11 mouse cellular contexts compared by ENCODE assay signal in the genomic region with DNA sequence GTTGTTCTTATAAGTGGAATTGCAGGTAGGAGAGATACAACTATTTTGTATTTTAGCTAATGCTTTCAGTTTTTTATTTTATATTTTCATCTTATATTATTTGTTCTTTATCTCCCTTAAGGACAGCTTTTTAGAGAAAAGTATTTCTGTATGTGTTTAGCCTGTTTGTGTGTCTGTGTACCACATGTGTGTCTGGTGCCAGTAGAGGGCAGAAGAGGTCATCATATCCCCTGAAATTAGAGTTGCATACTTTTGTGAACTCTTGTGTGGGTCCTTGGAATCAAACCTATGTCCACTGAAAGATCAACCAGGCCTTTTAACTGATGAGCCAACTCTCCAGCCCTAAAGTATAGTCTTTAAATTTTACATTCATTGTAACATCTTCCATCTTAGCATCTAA. TPM values are rescaled to one million over a fixed set of nuclear protein-coding genes. Genes with fewer than 3 reads are reported as not detected.
A peak's percentile ranks its signal among the peaks of the same experiment; 100 is the strongest.
DNase-seq lines count a peak whose midpoint lies in the region; TF ChIP-seq lines count a peak whose summit lies in the region.
"Had no signal": no experiment of that assay in that cellular context is flagged by ENCODE, and none has a peak within 500 bp of the region (broad histone marks: within the 10 kb centered on the region; RNA-seq: fewer than 3 reads in every experiment).

No protein-coding gene starts in this region.

- TF ChIP-seq POLR2A in brain, embryonic 14.5 days (IDR thresholded peaks at IDR 0.05; ENCODE audit: borderline replicate concordance, extremely low read depth, insufficient read depth, insufficient read length, poor library complexity, severe bottlenecking) = no peak

- TF ChIP-seq CTCF in brain, embryonic 14.5 days (IDR thresholded peaks at IDR 0.05; ENCODE audit: borderline replicate concordance, extremely low read depth, insufficient read depth, insufficient read length) = no peak

- peak; percentile 7 for DNase-seq in kidney, adult 9 months
- no peak for DNase-seq in kidney, postnatal 36 days
- DNase-seq in 3T3-L1 (ENCODE audit: low read depth, low spot score) (peak; percentile 29), A20 (ENCODE audit: low read depth, low spot score) (peak; percentile 25)
- DNase-seq in brain, embryonic 14.5 days (ENCODE audit: low read depth) = peak; percentile 1
- no peak for DNase-seq in adrenal gland, postnatal 36 days
- no peak for DNase-seq in T-cell, adult 2 months (ENCODE audit: low spot score)
- DNase-seq: adrenal gland, adult 8-10 months; heart, adult 18-20 months; kidney, adult 11 months; liver, embryonic 13.5 days had no signal

RNA-seq across cellular contexts. Expression of a gene that starts 35.9 kb away (rescaled TPM):
- 83.3 and 90.6 TPM in 2 replicates for polyA plus RNA-seq in brain, embryonic 14.5 days (2012; rRNA removed)
- 10 to 100 TPM; 66.1 to 71.4 TPM for total RNA-seq in adrenal gland, postnatal 36 days (2021)

RNA-seq across cellular contexts. Expression of a gene that starts 55.9 kb away (rescaled TPM):
- polyA plus RNA-seq in brain, embryonic 14.5 days (2012; rRNA removed) = 25.1 and 33.9 TPM in 2 replicates
- 10 to 100 TPM in 1 of 2 experiments, 1 to 10 TPM in 1; 9.0 to 15.4 TPM for total RNA-seq in adrenal gland, postnatal 36 days (2021)

Comparison
In these comparisons a context has a peak if more than half of its experiments do, and no peak if none do; other contexts are left out.
1. DNase-seq: peak in kidney, adult 9 months (single experiment), 3T3-L1 (single experiment), A20 (single experiment) and brain, embryonic 14.5 days (single experiment); none in kidney, postnatal 36 days (0 of 2), adrenal gland, postnatal 36 days (0 of 2) and T-cell, adult 2 months (single experiment).